Mouse (Mus musculus): ENCODE measurements around the gene Mef2b. TPM values are rescaled to one million over a fixed set of nuclear protein-coding genes. Genes with fewer than 3 reads are reported as not detected.

Mef2b gene
- total RNA-seq (2015; ENCODE audit: low replicate concordance) (not detected in 2 replicates), total RNA-seq (2017; ENCODE audit: low replicate concordance) (not detected in 2 replicates)

- peak; percentile 91 for ATAC-seq (replicated peaks; ENCODE audit: low FRiP score, poor library complexity, severe bottlenecking)
These were observed at the start of gene Mef2b, which contains the start of the genes Rfxank and Borcs8 for GRCm38 (mm10) chr8:70139026-70139857. Gene Mef2b (plus strand): TSS chr8:70139711. Gene Rfxank (minus strand): TSS chr8:70139154. Gene Borcs8 (plus strand): TSS chr8:70139499.

GRCm38 (mm10) chr8:70092786-70093185 lies 46.7 kb upstream of the Mef2b start:
- ATAC-seq (replicated peaks; ENCODE audit: low FRiP score, poor library complexity, severe bottlenecking): no peak

GRCm38 (mm10) chr8:70099276-70099675 lies 40.2 kb upstream of the Mef2b start:
- ATAC-seq (replicated peaks; ENCODE audit: low FRiP score, poor library complexity, severe bottlenecking): no peak

- ATAC-seq (replicated peaks; ENCODE audit: low FRiP score, poor library complexity, severe bottlenecking): no peak
These were observed 39.3 kb upstream of the Mef2b start for GRCm38 (mm10) chr8:70100241-70100640.

- ATAC-seq (replicated peaks; ENCODE audit: low FRiP score, poor library complexity, severe bottlenecking): peak; percentile 79
These were observed 35.0 kb upstream of the Mef2b start for GRCm38 (mm10) chr8:70104506-70104905.

- ATAC-seq (replicated peaks; ENCODE audit: low FRiP score, poor library complexity, severe bottlenecking): no peak
These were observed 34.6 kb upstream of the Mef2b start for GRCm38 (mm10) chr8:70104922-70105321.

GRCm38 (mm10) chr8:70110451-70110850 lies 29.1 kb upstream of the Mef2b start:
- ATAC-seq (replicated peaks; ENCODE audit: low FRiP score, poor library complexity, severe bottlenecking): no peak

- ATAC-seq (replicated peaks; ENCODE audit: low FRiP score, poor library complexity, severe bottlenecking): no peak
These were observed 28.2 kb upstream of the Mef2b start for GRCm38 (mm10) chr8:70111192-70111795.

- ATAC-seq (replicated peaks; ENCODE audit: low FRiP score, poor library complexity, severe bottlenecking): no peak
These were observed 27.0 kb upstream of the Mef2b start for GRCm38 (mm10) chr8:70112401-70113016.

GRCm38 (mm10) chr8:70114488-70114887 lies 25.0 kb upstream of the Mef2b start:
- ATAC-seq (replicated peaks; ENCODE audit: low FRiP score, poor library complexity, severe bottlenecking): no peak

GRCm38 (mm10) chr8:70114892-70115291 lies 24.6 kb upstream of the Mef2b start:
- ATAC-seq (replicated peaks; ENCODE audit: low FRiP score, poor library complexity, severe bottlenecking): no peak

- ATAC-seq (replicated peaks; ENCODE audit: low FRiP score, poor library complexity, severe bottlenecking): no peak
These were observed 21.9 kb upstream of the Mef2b start for GRCm38 (mm10) chr8:70117611-70118010.

GRCm38 (mm10) chr8:70118726-70119700 lies 20.5 kb upstream of the Mef2b start:
- no peak for ATAC-seq (replicated peaks; ENCODE audit: low FRiP score, poor library complexity, severe bottlenecking)

- no peak for ATAC-seq (replicated peaks; ENCODE audit: low FRiP score, poor library complexity, severe bottlenecking)
These were observed 18.8 kb upstream of the Mef2b start, which contains the start of gene Ncan for GRCm38 (mm10) chr8:70120667-70121066. Gene Ncan (minus strand): TSS chr8:70120873.

- ATAC-seq (replicated peaks; ENCODE audit: low FRiP score, poor library complexity, severe bottlenecking): 0 out of 2 replicates have a peak, but pooled peaks have one; percentile 40
These were observed 16.6 kb upstream of the Mef2b start for GRCm38 (mm10) chr8:70122863-70123262.

GRCm38 (mm10) chr8:70124992-70125391 lies 14.5 kb upstream of the Mef2b start:
- no peak for ATAC-seq (replicated peaks; ENCODE audit: low FRiP score, poor library complexity, severe bottlenecking)

GRCm38 (mm10) chr8:70128435-70128834 lies 11.1 kb upstream of the Mef2b start:
- ATAC-seq (replicated peaks; ENCODE audit: low FRiP score, poor library complexity, severe bottlenecking): no peak

GRCm38 (mm10) chr8:70129309-70129952 lies 10.1 kb upstream of the Mef2b start:
- ATAC-seq (replicated peaks; ENCODE audit: low FRiP score, poor library complexity, severe bottlenecking): no peak

- ATAC-seq (replicated peaks; ENCODE audit: low FRiP score, poor library complexity, severe bottlenecking): no peak
These were observed 9.4 kb upstream of the Mef2b start for GRCm38 (mm10) chr8:70130066-70130465.
